Mouse (Mus musculus) CH12.LX (cell line): ENCODE measurements around the gene Dnajc8. TPM values are rescaled to one million over a fixed set of nuclear protein-coding genes. Genes with fewer than 3 reads are reported as not detected.

Experiments used
- DNase-seq: peaks from one replicate; pipeline ENCODE4 v3.0.0-alpha.2; 2013; ENCODE audit errors: extremely low read depth
- H3K27ac ChIP-seq: 2 replicates; pipeline ENCODE4 v1.5.1; 2012; ENCODE audit warnings: low read depth, mild to moderate bottlenecking, control low read depth, moderate library complexity; ENCODE audit not compliant: insufficient read depth
- H3K27me3 ChIP-seq: replicated peaks from 2 replicates; pipeline ENCODE3; 2012; ENCODE audit warnings: inconsistent platforms
- H3K36me3 ChIP-seq, 2 experiments: replicated peaks in 1 of 2; 2 replicates each; pipeline versions ENCODE3 to v1.6.1; 2012; ENCODE audit warnings: inconsistent platforms in 1 of 2, low read length in 1 of 2, mild to moderate bottlenecking in 1 of 2, mixed read lengths in 1 of 2, moderate library complexity in 1 of 2; ENCODE audit not compliant: control insufficient read depth in 1 of 2, insufficient read depth in 1 of 2
- H3K4me1 ChIP-seq, 2 experiments: 2 replicates each; pipeline ENCODE4 v1.6.1; 2012; ENCODE audit warnings: inconsistent platforms in 1 of 2, moderate library complexity in 1 of 2; ENCODE audit not compliant: insufficient read depth in 2 of 2, control insufficient read depth in 1 of 2
- H3K4me2 ChIP-seq: 2 replicates; pipeline ENCODE4 v1.6.1; 2012; ENCODE audit warnings: low read depth, mild to moderate bottlenecking, control low read depth; ENCODE audit not compliant: poor library complexity, insufficient read depth, severe bottlenecking
- H3K4me3 ChIP-seq, 3 experiments: fragments of 150-350 bp in 1 of 3; sonication (generic) in 1 of 3; replicated peaks in 1 of 3; 2 replicates each; pipeline versions ENCODE3 to v1.5.1; 2011 to 2012; ENCODE audit warnings: low read depth in 2 of 3, low read length in 2 of 3, mild to moderate bottlenecking in 2 of 3, moderate library complexity in 2 of 3, control low read depth in 1 of 3, improper control_type of control experiment in 1 of 3, inconsistent platforms in 1 of 3, mixed read lengths in 1 of 3; ENCODE audit not compliant: poor library complexity in 1 of 3
- H3K79me2 ChIP-seq: replicated peaks from 2 replicates; pipeline ENCODE4 v1.6.1; 2012; ENCODE audit warnings: mild to moderate bottlenecking, moderate library complexity; ENCODE audit not compliant: control insufficient read depth, poor library complexity, insufficient read depth, severe bottlenecking; ENCODE audit errors: extremely low read depth
- H3K9ac ChIP-seq: 2 replicates; pipeline ENCODE4 v1.6.1; 2012; ENCODE audit warnings: low read depth, mild to moderate bottlenecking, control low read depth, moderate library complexity; ENCODE audit not compliant: insufficient read depth
- H3K9me3 ChIP-seq: replicated peaks from 2 replicates; pipeline ENCODE3; 2012; ENCODE audit warnings: low read length, inconsistent platforms, mixed read lengths
- BHLHE40 ChIP-seq: IDR thresholded peaks from 2 replicates; pipeline ENCODE4 v1.6.1; 2011; ENCODE audit warnings: mild to moderate bottlenecking, low read depth, low read length, improper control_type of control experiment
- ELF1 ChIP-seq: IDR thresholded peaks from 2 replicates; pipeline ENCODE4 v1.6.1; 2014; ENCODE audit warnings: low read depth, mild to moderate bottlenecking, inconsistent platforms, low read length, improper control_type of control experiment
- ETS1 ChIP-seq: conservative IDR thresholded peaks from 2 replicates; pipeline ENCODE4 v1.6.1; 2012; ENCODE audit warnings: low read depth, mild to moderate bottlenecking, inconsistent platforms, low read length, improper control_type of control experiment, moderate library complexity
- GABPA ChIP-seq: IDR thresholded peaks from 2 replicates; pipeline ENCODE4 v1.6.1; 2012; ENCODE audit warnings: low read depth, low read length, improper control_type of control experiment, inconsistent platforms; ENCODE audit not compliant: insufficient replicate concordance
- HCFC1 ChIP-seq: IDR thresholded peaks from 2 replicates; pipeline ENCODE4 v1.6.1; 2012; ENCODE audit warnings: low read depth, mild to moderate bottlenecking, inconsistent platforms, low read length, improper control_type of control experiment
- IRF4 ChIP-seq: IDR thresholded peaks from 2 replicates; pipeline ENCODE4 v1.6.1; 2014; ENCODE audit warnings: low read depth, mild to moderate bottlenecking, inconsistent platforms, low read length, improper control_type of control experiment
- JUND ChIP-seq: conservative IDR thresholded peaks from 2 replicates; pipeline ENCODE4 v1.6.1; 2011; ENCODE audit warnings: low read depth, low read length, improper control_type of control experiment
- KAT2A ChIP-seq: IDR thresholded peaks from 2 replicates; pipeline ENCODE4 v1.6.1; 2012; ENCODE audit warnings: low read length, improper control_type of control experiment, inconsistent platforms; ENCODE audit not compliant: insufficient replicate concordance
- MAFK ChIP-seq: IDR thresholded peaks from 2 replicates; pipeline ENCODE4 v1.6.1; 2011; ENCODE audit warnings: low read length, improper control_type of control experiment; ENCODE audit not compliant: insufficient replicate concordance
- MAX ChIP-seq: IDR thresholded peaks from 2 replicates; pipeline ENCODE4 v1.6.1; 2011; ENCODE audit warnings: low read length, improper control_type of control experiment
- MEF2A ChIP-seq: IDR thresholded peaks from 2 replicates; pipeline ENCODE4 v1.6.1; 2014; ENCODE audit warnings: low read depth, mild to moderate bottlenecking, inconsistent platforms, low read length, improper control_type of control experiment, borderline replicate concordance
- MXI1 ChIP-seq: IDR thresholded peaks from 2 replicates; pipeline ENCODE4 v1.6.1; 2011; ENCODE audit warnings: mild to moderate bottlenecking, low read depth, low read length, improper control_type of control experiment
- POLR2A ChIP-seq: IDR thresholded peaks from 2 replicates; pipeline ENCODE4 v1.6.1; 2011; ENCODE audit warnings: low read depth, mild to moderate bottlenecking, improper control_type of control experiment, low read length
- POLR2AphosphoS2 ChIP-seq: IDR thresholded peaks from 2 replicates; pipeline ENCODE4 v1.6.1; 2011; ENCODE audit warnings: low read depth, low read length, improper control_type of control experiment
- RCOR1 ChIP-seq: conservative IDR thresholded peaks from 2 replicates; pipeline ENCODE4 v1.6.1; 2012; ENCODE audit warnings: low read depth, mild to moderate bottlenecking, inconsistent platforms, low read length, improper control_type of control experiment
- TBP ChIP-seq: conservative IDR thresholded peaks from 2 replicates; pipeline ENCODE4 v1.6.1; 2011; ENCODE audit warnings: low read depth, low read length, improper control_type of control experiment
- UBTF ChIP-seq: IDR thresholded peaks from 2 replicates; pipeline ENCODE4 v1.6.1; 2012; ENCODE audit warnings: low read depth, mild to moderate bottlenecking, inconsistent platforms, low read length, improper control_type of control experiment, moderate library complexity
- USF2 ChIP-seq: conservative IDR thresholded peaks from 2 replicates; pipeline ENCODE4 v1.6.1; 2011; ENCODE audit warnings: low read depth, low read length, improper control_type of control experiment
- ZKSCAN1 ChIP-seq: IDR thresholded peaks from 2 replicates; pipeline ENCODE4 v1.6.1; 2012; ENCODE audit warnings: low read depth, inconsistent platforms, low read length, improper control_type of control experiment, borderline replicate concordance
- ZMIZ1 ChIP-seq: IDR thresholded peaks from 2 replicates; pipeline ENCODE4 v1.6.1; 2012; ENCODE audit warnings: low read depth, mild to moderate bottlenecking, inconsistent platforms, low read length, improper control_type of control experiment
- ZNF384 ChIP-seq: IDR thresholded peaks from 2 replicates; pipeline ENCODE4 v1.6.1; 2012; ENCODE audit warnings: low read depth, low read length, improper control_type of control experiment, inconsistent platforms
- dilution Hi-C: fragments of 300-500 bp; cut with MboI; formaldehyde crosslinking; loops from 2 replicates; pipeline ENCODE4 v1.14.3; 2020; ENCODE audit warnings: low sequenced_read_pairs; ENCODE audit not compliant: extremely low pct_unique_long_range_greater_than_20kb, extremely low pct_ligation_motif_present
- in situ Hi-C: fragments of 300-500 bp; cut with MboI; formaldehyde crosslinking; loops from 3 replicates; pipeline ENCODE4 v1.14.3; 2019; ENCODE audit warnings: low sequenced_read_pairs, low pct_ligation_motif_present, low pct_unique_long_range_greater_than_20kb, mixed read lengths
- polyA plus RNA-seq: library from polyadenylated mRNA; unstranded; fragments of >175 nt; gene quantifications from 2 replicates; pipeline ENCODE4 v1.2.1, GENCODE M21; 2012; ENCODE audit warnings: low read depth; ENCODE audit not compliant: insufficient read length
- total RNA-seq, 2 experiments: library from RNA; depleted of rRNA; stranded (reverse); fragments of 300-350 nt in 1 of 2; fragments of >200 nt in 1 of 2; gene quantifications; 2 replicates each; pipeline ENCODE4 v1.2.3; 2012 to 2014

Gene Dnajc8
- total and polyA plus RNA-seq, 3 experiments: 117 to 319 (median 187) TPM

DNA sequence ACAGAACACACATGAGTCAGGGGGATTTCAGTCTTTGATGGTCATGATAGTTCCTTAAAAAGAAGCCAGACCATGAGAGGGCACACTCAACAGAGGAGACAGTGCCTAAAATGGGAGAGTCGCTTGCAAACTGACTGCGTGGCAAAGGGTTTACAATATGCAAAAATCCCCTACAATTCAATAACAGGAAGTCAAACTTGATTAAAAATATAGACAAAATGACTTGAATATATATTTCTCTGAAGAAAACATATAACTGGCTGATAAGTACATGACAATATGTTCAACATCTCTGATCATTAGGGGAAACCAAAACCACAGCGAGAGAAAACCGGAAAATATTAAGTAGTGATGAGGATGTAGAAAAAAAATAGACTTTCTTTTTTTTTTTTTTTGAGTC is 50.9 kb downstream of the Dnajc8 start:
- dilution Hi-C loops: no loop called here
- TF ChIP-seq ZKSCAN1: no peak
- TF ChIP-seq POLR2A: no peak
- no peak for TF ChIP-seq GABPA
- no peak for TF ChIP-seq MXI1
- TF ChIP-seq ZMIZ1: no peak
- Histone ChIP-seq H3K9ac (no peak overlapping the region), H3K27ac (no peak overlapping the region), H3K9me3 (peaks cover 2% of the 10 kb centered on the region), H3K36me3 (no peaks in the 10 kb centered on the region), H3K4me1 (peaks cover 8 to 47% of the 10 kb centered on the region in 2 experiments), H3K4me2 (no peak overlapping the region), H3K27me3 (no peaks in the 10 kb centered on the region), H3K4me3 (no peak overlapping the region), H3K79me2 (no peaks in the 10 kb centered on the region)
- DNase-seq: no peak
- in situ Hi-C loops: no loop called here

DNA sequence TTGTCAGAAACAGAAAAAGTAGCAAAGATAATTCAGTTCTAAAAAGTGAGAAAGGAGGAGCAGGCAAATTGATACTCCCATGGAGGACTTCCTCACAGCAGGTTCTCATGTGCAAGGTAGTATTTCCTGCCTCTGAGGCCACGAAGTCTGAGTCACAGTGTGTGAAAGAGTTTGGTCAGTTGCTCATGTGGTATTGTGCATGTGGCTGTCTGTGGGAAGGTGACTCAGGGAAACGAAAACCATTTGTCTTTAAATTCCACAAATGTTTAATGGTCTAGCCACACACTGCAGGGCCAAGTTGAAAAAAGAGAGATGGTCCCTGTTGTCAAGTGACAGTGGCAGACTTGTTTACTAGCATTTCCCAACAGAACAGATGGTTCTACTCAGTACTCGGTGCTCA is 53.2 kb downstream of the Dnajc8 start:
- Histone ChIP-seq H3K9me3 (peaks cover 2% of the 10 kb centered on the region), H3K4me2 (no peak overlapping the region), H3K79me2 (no peaks in the 10 kb centered on the region), H3K4me3 (no peak overlapping the region), H3K36me3 (no peaks in the 10 kb centered on the region), H3K27me3 (no peaks in the 10 kb centered on the region), H3K4me1 (peaks cover 3 to 57% of the 10 kb centered on the region in 2 experiments), H3K9ac (no peak overlapping the region), H3K27ac (no peak overlapping the region)
- DNase-seq: no peak
- no peak for TF ChIP-seq ETS1
- TF ChIP-seq POLR2AphosphoS2: no peak
- no peak for TF ChIP-seq UBTF
- 0 out of 2 replicates have a peak, but pooled peaks have one; percentile 43 for TF ChIP-seq BHLHE40
- in situ Hi-C loops: no loop called here
- dilution Hi-C loops: no loop called here

- in situ Hi-C loops: no loop called here
- no peak overlapping the region for H3K4me2 ChIP-seq
- TF ChIP-seq IRF4 (no peak), ZNF384 (no peak), ZMIZ1 (no peak), MEF2A (no peak), USF2 (no peak), MAX (no peak), MAFK (no peak), ELF1 (no peak), JUND (no peak), HCFC1 (no peak), TBP (no peak), KAT2A (no peak), RCOR1 (no peak), POLR2A (no peak)
- dilution Hi-C loops: no loop called here
- no peak overlapping the region for H3K4me3 ChIP-seq
- H3K9ac ChIP-seq: no peak overlapping the region
- no peak for DNase-seq
- no peaks in the 10 kb centered on the region for H3K27me3 ChIP-seq
- H3K36me3 ChIP-seq: no peaks in the 10 kb centered on the region
- H3K79me2 ChIP-seq: no peaks in the 10 kb centered on the region
- H3K9me3 ChIP-seq: peaks cover 2% of the 10 kb centered on the region
- no peak overlapping the region for H3K27ac ChIP-seq
- H3K4me1 ChIP-seq: peaks cover 0 to 55% of the 10 kb centered on the region in 2 experiments; a peak in 2 of 4 replicates
Measured at GRCm38 (mm10) chr4:132590642-132591041, 55.3 kb downstream of the Dnajc8 start.
